Mouse (Mus musculus) MN1 (cell line): ENCODE measurements around the gene Cavin4.
"Not testable (repeated sequence)": the region's sequence is repeated elsewhere in the genome, so short reads cannot be mapped to it uniquely, and the experiment has no call there.

Experiments used
- DNase-seq: peaks from one replicate; pipeline ENCODE4 v3.0.0-alpha.2; 2016; ENCODE audit warnings: low spot score

The Cavin4 gene

GRCm38 (mm10) chr4:48672915-48673314, 9.6 kb downstream of the Cavin4 start:
- DNase-seq: no peak

- DNase-seq: no peak
These were observed 11.1 kb downstream of the Cavin4 start for GRCm38 (mm10) chr4:48674412-48674811.

GRCm38 (mm10) chr4:48676570-48677185, 13.4 kb downstream of the Cavin4 start:
- DNase-seq: no peak

GRCm38 (mm10) chr4:48677276-48677675, 14.0 kb downstream of the Cavin4 start:
- no peak for DNase-seq

- no peak for DNase-seq
These were observed 14.5 kb downstream of the Cavin4 start for GRCm38 (mm10) chr4:48677812-48678211.

GRCm38 (mm10) chr4:48678793-48679192, 15.5 kb downstream of the Cavin4 start:
- DNase-seq: no peak

GRCm38 (mm10) chr4:48679728-48680127, 16.4 kb downstream of the Cavin4 start:
- DNase-seq: not testable (repeated sequence)

GRCm38 (mm10) chr4:48680214-48680613, 16.9 kb downstream of the Cavin4 start:
- DNase-seq: no peak

- peak; percentile 81 for DNase-seq
These were observed 17.5 kb downstream of the Cavin4 start for GRCm38 (mm10) chr4:48680648-48681343.

- DNase-seq: peak; percentile 36
These were observed 19.8 kb downstream of the Cavin4 start for GRCm38 (mm10) chr4:48683126-48683525.

GRCm38 (mm10) chr4:48683633-48684209, 20.4 kb downstream of the Cavin4 start:
- DNase-seq: peak; percentile 76

GRCm38 (mm10) chr4:48684593-48685187, 21.4 kb downstream of the Cavin4 start:
- no peak for DNase-seq

GRCm38 (mm10) chr4:48688148-48688547, 24.8 kb downstream of the Cavin4 start:
- no peak for DNase-seq

- DNase-seq: peak; percentile 54
These were observed 27.3 kb downstream of the Cavin4 start for GRCm38 (mm10) chr4:48690640-48691039.

GRCm38 (mm10) chr4:48691793-48692437, 28.6 kb downstream of the Cavin4 start:
- DNase-seq: peak; percentile 72

GRCm38 (mm10) chr4:48692736-48693292, 29.5 kb downstream of the Cavin4 start:
- DNase-seq: no peak

GRCm38 (mm10) chr4:48696706-48697105, 33.4 kb downstream of the Cavin4 start:
- no peak for DNase-seq

GRCm38 (mm10) chr4:48697302-48697701, 34.0 kb downstream of the Cavin4 start:
- no peak for DNase-seq

- no peak for DNase-seq
These were observed 52.7 kb downstream of the Cavin4 start for GRCm38 (mm10) chr4:48715865-48716650.

GRCm38 (mm10) chr4:48716817-48717216, 53.5 kb downstream of the Cavin4 start:
- DNase-seq: no peak
